Mouse (Mus musculus) CH12.LX (cell line): ENCODE results near the gene Sparcl1. TPM values are rescaled to one million over a fixed set of nuclear protein-coding genes. Genes with fewer than 3 reads are reported as not detected.
A peak's percentile ranks its signal among the peaks of the same experiment; 100 is the strongest.

Experiments used
- DNase-seq: peaks from one replicate; pipeline ENCODE4 v3.0.0-alpha.2; 2013; ENCODE audit errors: extremely low read depth
- H3K27ac ChIP-seq: 2 replicates; pipeline ENCODE4 v1.5.1; 2012; ENCODE audit warnings: low read depth, mild to moderate bottlenecking, control low read depth, moderate library complexity; ENCODE audit not compliant: insufficient read depth
- H3K27me3 ChIP-seq: replicated peaks from 2 replicates; pipeline ENCODE3; 2012; ENCODE audit warnings: inconsistent platforms
- H3K36me3 ChIP-seq, 2 experiments: replicated peaks in 1 of 2; 2 replicates each; pipeline versions ENCODE3 to v1.6.1; 2012; ENCODE audit warnings: inconsistent platforms in 1 of 2, low read length in 1 of 2, mild to moderate bottlenecking in 1 of 2, mixed read lengths in 1 of 2, moderate library complexity in 1 of 2; ENCODE audit not compliant: control insufficient read depth in 1 of 2, insufficient read depth in 1 of 2
- H3K4me1 ChIP-seq, 2 experiments: 2 replicates each; pipeline ENCODE4 v1.6.1; 2012; ENCODE audit warnings: inconsistent platforms in 1 of 2, moderate library complexity in 1 of 2; ENCODE audit not compliant: insufficient read depth in 2 of 2, control insufficient read depth in 1 of 2
- H3K4me2 ChIP-seq: 2 replicates; pipeline ENCODE4 v1.6.1; 2012; ENCODE audit warnings: low read depth, mild to moderate bottlenecking, control low read depth; ENCODE audit not compliant: poor library complexity, insufficient read depth, severe bottlenecking
- H3K4me3 ChIP-seq, 3 experiments: fragments of 150-350 bp in 1 of 3; sonication (generic) in 1 of 3; replicated peaks in 1 of 3; 2 replicates each; pipeline versions ENCODE3 to v1.5.1; 2011 to 2012; ENCODE audit warnings: low read depth in 2 of 3, low read length in 2 of 3, mild to moderate bottlenecking in 2 of 3, moderate library complexity in 2 of 3, control low read depth in 1 of 3, improper control_type of control experiment in 1 of 3, inconsistent platforms in 1 of 3, mixed read lengths in 1 of 3; ENCODE audit not compliant: poor library complexity in 1 of 3
- H3K79me2 ChIP-seq: replicated peaks from 2 replicates; pipeline ENCODE4 v1.6.1; 2012; ENCODE audit warnings: mild to moderate bottlenecking, moderate library complexity; ENCODE audit not compliant: control insufficient read depth, poor library complexity, insufficient read depth, severe bottlenecking; ENCODE audit errors: extremely low read depth
- H3K9ac ChIP-seq: 2 replicates; pipeline ENCODE4 v1.6.1; 2012; ENCODE audit warnings: low read depth, mild to moderate bottlenecking, control low read depth, moderate library complexity; ENCODE audit not compliant: insufficient read depth
- H3K9me3 ChIP-seq: replicated peaks from 2 replicates; pipeline ENCODE3; 2012; ENCODE audit warnings: low read length, inconsistent platforms, mixed read lengths
- BHLHE40 ChIP-seq: IDR thresholded peaks from 2 replicates; pipeline ENCODE4 v1.6.1; 2011; ENCODE audit warnings: mild to moderate bottlenecking, low read depth, low read length, improper control_type of control experiment
- CHD1 ChIP-seq: IDR thresholded peaks from 2 replicates; pipeline ENCODE4 v1.6.1; 2012; ENCODE audit warnings: low read depth, low read length, improper control_type of control experiment, inconsistent platforms
- CHD2 ChIP-seq: IDR thresholded peaks from 2 replicates; pipeline ENCODE4 v1.6.1; 2011; ENCODE audit warnings: low read length, improper control_type of control experiment
- E2F4 ChIP-seq: IDR thresholded peaks from 2 replicates; pipeline ENCODE4 v1.6.1; 2011; ENCODE audit warnings: low read depth, low read length, improper control_type of control experiment; ENCODE audit not compliant: insufficient replicate concordance
- EP300 ChIP-seq: IDR thresholded peaks from 2 replicates; pipeline ENCODE4 v1.6.1; 2011; ENCODE audit warnings: low read length, improper control_type of control experiment
- ETS1 ChIP-seq: conservative IDR thresholded peaks from 2 replicates; pipeline ENCODE4 v1.6.1; 2012; ENCODE audit warnings: low read depth, mild to moderate bottlenecking, inconsistent platforms, low read length, improper control_type of control experiment, moderate library complexity
- GABPA ChIP-seq: IDR thresholded peaks from 2 replicates; pipeline ENCODE4 v1.6.1; 2012; ENCODE audit warnings: low read depth, low read length, improper control_type of control experiment, inconsistent platforms; ENCODE audit not compliant: insufficient replicate concordance
- JUN ChIP-seq: IDR thresholded peaks from 2 replicates; pipeline ENCODE4 v1.6.1; 2011; ENCODE audit warnings: low read depth, mild to moderate bottlenecking, low read length, improper control_type of control experiment, moderate library complexity; ENCODE audit not compliant: insufficient read depth
- JUND ChIP-seq: conservative IDR thresholded peaks from 2 replicates; pipeline ENCODE4 v1.6.1; 2011; ENCODE audit warnings: low read depth, low read length, improper control_type of control experiment
- MAFK ChIP-seq: IDR thresholded peaks from 2 replicates; pipeline ENCODE4 v1.6.1; 2011; ENCODE audit warnings: low read length, improper control_type of control experiment; ENCODE audit not compliant: insufficient replicate concordance
- MAZ ChIP-seq: IDR thresholded peaks from 2 replicates; pipeline ENCODE4 v1.6.1; 2012; ENCODE audit warnings: low read depth, mild to moderate bottlenecking, inconsistent platforms, low read length, improper control_type of control experiment, moderate library complexity
- MEF2A ChIP-seq: IDR thresholded peaks from 2 replicates; pipeline ENCODE4 v1.6.1; 2014; ENCODE audit warnings: low read depth, mild to moderate bottlenecking, inconsistent platforms, low read length, improper control_type of control experiment, borderline replicate concordance
- MXI1 ChIP-seq: IDR thresholded peaks from 2 replicates; pipeline ENCODE4 v1.6.1; 2011; ENCODE audit warnings: mild to moderate bottlenecking, low read depth, low read length, improper control_type of control experiment
- MYC ChIP-seq: IDR thresholded peaks from 2 replicates; pipeline ENCODE4 v1.6.1; 2011; ENCODE audit warnings: low read depth, mild to moderate bottlenecking, improper control_type of control experiment, low read length
- NELFE ChIP-seq: IDR thresholded peaks from 2 replicates; pipeline ENCODE4 v1.6.1; 2011; ENCODE audit warnings: low read depth, low read length, improper control_type of control experiment
- POLR2AphosphoS2 ChIP-seq: IDR thresholded peaks from 2 replicates; pipeline ENCODE4 v1.6.1; 2011; ENCODE audit warnings: low read depth, low read length, improper control_type of control experiment
- SIN3A ChIP-seq: IDR thresholded peaks from 2 replicates; pipeline ENCODE4 v1.6.1; 2012; ENCODE audit warnings: low read length, improper control_type of control experiment, inconsistent platforms
- SMC3 ChIP-seq: IDR thresholded peaks from 2 replicates; pipeline ENCODE4 v1.6.1; 2011; ENCODE audit warnings: low read depth, low read length, improper control_type of control experiment
- TBP ChIP-seq: conservative IDR thresholded peaks from 2 replicates; pipeline ENCODE4 v1.6.1; 2011; ENCODE audit warnings: low read depth, low read length, improper control_type of control experiment
- TCF12 ChIP-seq: IDR thresholded peaks from 2 replicates; pipeline ENCODE4 v1.6.1; 2014; ENCODE audit warnings: low read depth, mild to moderate bottlenecking, inconsistent platforms, low read length, improper control_type of control experiment
- USF1 ChIP-seq: IDR thresholded peaks from 2 replicates; pipeline ENCODE4 v1.6.1; 2014; ENCODE audit warnings: low read depth, mild to moderate bottlenecking, inconsistent platforms, low read length, improper control_type of control experiment
- ZC3H11A ChIP-seq: IDR thresholded peaks from 2 replicates; pipeline ENCODE4 v1.6.1; 2012; ENCODE audit warnings: low read depth, mild to moderate bottlenecking, inconsistent platforms, low read length, improper control_type of control experiment
- ZNF384 ChIP-seq: IDR thresholded peaks from 2 replicates; pipeline ENCODE4 v1.6.1; 2012; ENCODE audit warnings: low read depth, low read length, improper control_type of control experiment, inconsistent platforms
- dilution Hi-C: fragments of 300-500 bp; cut with MboI; formaldehyde crosslinking; loops from 2 replicates; pipeline ENCODE4 v1.14.3; 2020; ENCODE audit warnings: low sequenced_read_pairs; ENCODE audit not compliant: extremely low pct_unique_long_range_greater_than_20kb, extremely low pct_ligation_motif_present
- in situ Hi-C: fragments of 300-500 bp; cut with MboI; formaldehyde crosslinking; loops from 3 replicates; pipeline ENCODE4 v1.14.3; 2019; ENCODE audit warnings: low sequenced_read_pairs, low pct_ligation_motif_present, low pct_unique_long_range_greater_than_20kb, mixed read lengths
- polyA plus RNA-seq: library from polyadenylated mRNA; unstranded; fragments of >175 nt; gene quantifications from 2 replicates; pipeline ENCODE4 v1.2.1, GENCODE M21; 2012; ENCODE audit warnings: low read depth; ENCODE audit not compliant: insufficient read length
- total RNA-seq, 2 experiments: library from RNA; depleted of rRNA; stranded (reverse); fragments of 300-350 nt in 1 of 2; fragments of >200 nt in 1 of 2; gene quantifications; 2 replicates each; pipeline ENCODE4 v1.2.3; 2012 to 2014

Gene Sparcl1
- total and polyA plus RNA-seq, 3 experiments: not detected

GRCm38 (mm10) chr5:104115118-104115517, 1.6 kb upstream of the Sparcl1 start:
- no peak for TF ChIP-seq GABPA
- no peak for TF ChIP-seq ETS1
- TF ChIP-seq MAFK: no peak
- no peak for TF ChIP-seq MXI1
- TF ChIP-seq ZC3H11A: no peak
- TF ChIP-seq MYC: no peak
- TF ChIP-seq TCF12: no peak
- no peak for TF ChIP-seq SIN3A
- no peak for TF ChIP-seq SMC3
- no peak for TF ChIP-seq NELFE
- TF ChIP-seq TBP: no peak
- no peak for TF ChIP-seq JUND
- no peak for TF ChIP-seq ZNF384
- Histone ChIP-seq H3K4me3 (no peak overlapping the region), H3K9me3 (no peaks in the 10 kb centered on the region), H3K36me3 (no peaks in the 10 kb centered on the region), H3K79me2 (no peaks in the 10 kb centered on the region), H3K4me2 (no peak overlapping the region), H3K9ac (no peak overlapping the region), H3K27ac (no peak overlapping the region), H3K27me3 (no peaks in the 10 kb centered on the region), H3K4me1 (no peaks in the 10 kb centered on the region)
- in situ Hi-C loops (loop anchor here (25.0 kb wide), 1 partner anchor 222 kb away; the partner anchor contains the start of gene Mepe), dilution Hi-C loops (no loop called here)
- DNase-seq: no peak

DNA sequence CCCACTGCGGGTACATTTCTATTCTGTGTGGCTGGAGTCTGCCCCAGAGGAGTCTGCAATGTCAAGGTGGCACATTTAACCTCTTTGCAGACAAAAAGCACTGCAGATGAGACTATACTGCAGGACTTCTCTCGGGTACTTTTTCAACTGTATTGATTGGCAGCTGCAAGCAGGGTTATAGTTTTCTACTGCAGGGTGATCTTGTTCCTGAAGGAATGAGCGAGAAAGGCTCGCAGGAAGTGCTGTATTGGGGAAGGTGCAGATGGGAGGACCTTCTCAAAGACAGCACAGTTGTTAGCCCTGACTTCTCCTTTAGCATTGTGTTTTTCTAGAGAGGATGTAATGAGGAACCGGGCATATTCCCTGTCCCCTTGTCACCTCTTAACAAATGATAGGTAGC, 1.0 kb downstream of the Sparcl1 start:
- Histone ChIP-seq H3K27me3 (no peaks in the 10 kb centered on the region), H3K4me2 (peak overlapping the region; percentile 48; the same call in 1 of the 2 replicates), H3K9ac (no peak overlapping the region), H3K9me3 (no peaks in the 10 kb centered on the region), H3K36me3 (no peaks in the 10 kb centered on the region), H3K4me3 (no peak overlapping the region)
- no peak for DNase-seq
- dilution Hi-C loops (no loop called here), in situ Hi-C loops (loop anchor here (25.0 kb wide), 1 partner anchor 225 kb away; the partner anchor contains the start of gene Mepe)
- no peak for TF ChIP-seq MEF2A
- no peak for TF ChIP-seq USF1
- TF ChIP-seq MAZ: no peak
- no peak for TF ChIP-seq ETS1
- TF ChIP-seq BHLHE40: no peak
- TF ChIP-seq EP300: no peak
- TF ChIP-seq CHD2: no peak
- TF ChIP-seq POLR2AphosphoS2: no peak
- no peak for TF ChIP-seq MYC
- TF ChIP-seq ZNF384: no peak
- TF ChIP-seq E2F4: no peak
- no peak for TF ChIP-seq GABPA
- TF ChIP-seq CHD1: no peak
- TF ChIP-seq NELFE: no peak
- no peak for TF ChIP-seq SIN3A
- no peak for TF ChIP-seq JUN
- no peak for TF ChIP-seq MXI1
- no peak for TF ChIP-seq JUND
- TF ChIP-seq TBP: no peak
- TF ChIP-seq, all 38 proteins: peak for 0
- Histone ChIP-seq H3K4me1 (peaks cover 0 to 11% of the 10 kb centered on the region in 2 experiments; a peak in 2 of 4 replicates), H3K79me2 (no peaks in the 10 kb centered on the region), H3K27ac (no peak overlapping the region)
